Mouse (Mus musculus) midbrain, embryonic 12.5 days (tissue): ENCODE data around the gene Ubald1. TPM values are rescaled to one million over a fixed set of nuclear protein-coding genes. Genes with fewer than 3 reads are reported as not detected.

Experiments used
- ATAC-seq: fragments of 200-750 bp; cut with Nextera tagmentation; 2 replicates; pipeline ENCODE4 v1.8.0; 2017; ENCODE audit warnings: low read depth, moderate TSS enrichment, moderate library complexity; ENCODE audit not compliant: low FRiP score
- H3K27ac ChIP-seq: fragments of 300-500 bp; sonication (generic); replicated peaks from 2 replicates; pipeline ENCODE4 v1.5.1; 2016; ENCODE audit warnings: mild to moderate bottlenecking
- H3K27me3 ChIP-seq: fragments of 300-500 bp; sonication (generic); 2 replicates; pipeline ENCODE4 v1.6.1; 2016; ENCODE audit warnings: mild to moderate bottlenecking
- H3K36me3 ChIP-seq: fragments of 300-500 bp; sonication (generic); 2 replicates; pipeline ENCODE4 v1.6.1; 2016
- H3K4me1 ChIP-seq: fragments of 300-500 bp; sonication (generic); 2 replicates; pipeline ENCODE4 v1.6.1; 2016
- H3K4me2 ChIP-seq: fragments of 300-500 bp; sonication (generic); replicated peaks from 2 replicates; pipeline ENCODE4 v1.6.1; 2016; ENCODE audit warnings: mild to moderate bottlenecking, moderate library complexity
- H3K4me3 ChIP-seq: fragments of 300-500 bp; sonication (generic); 2 replicates; pipeline ENCODE4 v1.5.1; 2016; ENCODE audit warnings: mild to moderate bottlenecking
- H3K9ac ChIP-seq: fragments of 300-500 bp; sonication (generic); replicated peaks from 2 replicates; pipeline ENCODE4 v1.6.1; 2016; ENCODE audit warnings: mild to moderate bottlenecking, moderate library complexity
- H3K9me3 ChIP-seq: fragments of 300-500 bp; sonication (generic); 2 replicates; pipeline ENCODE4 v1.6.1; 2016; ENCODE audit warnings: mild to moderate bottlenecking
- WGBS: fragments of 180-500 bp; shearing (Covaris S2); methylation state at CpG from one replicate; pipeline ENCODE4 v1.1.7; 2016; 5-methylcytosine and 5-hydroxymethylcytosine counted together
- polyA plus RNA-seq: library from polyadenylated mRNA; unstranded; fragments of >200 nt; fragmentation: Nextera tagmentation; extraction: Ambion mirVana; gene quantifications from 2 replicates; pipeline ENCODE4 v1.2.1, GENCODE M21; 2016

Ubald1 gene
- polyA plus RNA-seq, 1 experiment from 2014 or later, result 31.7 TPM

DNA sequence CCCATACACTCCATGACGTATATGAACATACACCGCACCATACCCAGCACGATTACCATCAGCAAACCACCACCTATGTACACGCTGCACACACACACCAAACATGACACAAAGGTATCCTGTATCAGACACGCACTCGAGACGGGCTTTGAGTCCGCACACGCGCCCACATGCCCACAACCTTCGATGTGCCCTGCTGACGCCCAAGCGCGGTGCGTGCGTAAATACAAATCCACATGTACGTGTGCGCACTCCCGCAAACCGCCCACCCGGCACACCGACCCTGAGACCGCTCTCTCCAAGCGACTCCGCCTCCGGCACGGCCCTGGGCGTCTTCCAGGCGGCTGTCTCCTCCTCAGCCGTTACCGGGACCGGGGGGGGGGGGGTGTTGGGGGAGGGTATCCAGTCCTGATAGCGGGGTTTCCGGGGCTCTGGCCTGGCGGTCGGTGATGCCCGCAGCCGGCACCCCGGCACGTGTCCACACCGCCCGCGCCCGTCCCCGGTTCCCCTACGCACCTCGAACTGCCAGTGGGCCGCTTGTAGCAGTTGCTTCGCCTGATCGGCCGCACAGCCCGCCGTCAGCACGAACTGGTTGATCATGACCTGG is 911 bp downstream of the Ubald1 start:
- H3K27ac ChIP-seq, result peak overlapping the region; percentile 97
- H3K4me2 ChIP-seq, result peak overlapping the region; percentile 87
- peaks cover 20% of the 10 kb centered on the region for H3K36me3 ChIP-seq
- peak; percentile 28 for ATAC-seq
- H3K9ac ChIP-seq, result peak overlapping the region; percentile 86
- WGBS, result under 1% methylated on average over 49 of the region's 54 CpGs
- H3K4me3 ChIP-seq, result peak overlapping the region; percentile 89
- peaks cover 36% of the 10 kb centered on the region for H3K4me1 ChIP-seq
- H3K9me3 ChIP-seq, result no peaks in the 10 kb centered on the region
- no peaks in the 10 kb centered on the region for H3K27me3 ChIP-seq

DNA sequence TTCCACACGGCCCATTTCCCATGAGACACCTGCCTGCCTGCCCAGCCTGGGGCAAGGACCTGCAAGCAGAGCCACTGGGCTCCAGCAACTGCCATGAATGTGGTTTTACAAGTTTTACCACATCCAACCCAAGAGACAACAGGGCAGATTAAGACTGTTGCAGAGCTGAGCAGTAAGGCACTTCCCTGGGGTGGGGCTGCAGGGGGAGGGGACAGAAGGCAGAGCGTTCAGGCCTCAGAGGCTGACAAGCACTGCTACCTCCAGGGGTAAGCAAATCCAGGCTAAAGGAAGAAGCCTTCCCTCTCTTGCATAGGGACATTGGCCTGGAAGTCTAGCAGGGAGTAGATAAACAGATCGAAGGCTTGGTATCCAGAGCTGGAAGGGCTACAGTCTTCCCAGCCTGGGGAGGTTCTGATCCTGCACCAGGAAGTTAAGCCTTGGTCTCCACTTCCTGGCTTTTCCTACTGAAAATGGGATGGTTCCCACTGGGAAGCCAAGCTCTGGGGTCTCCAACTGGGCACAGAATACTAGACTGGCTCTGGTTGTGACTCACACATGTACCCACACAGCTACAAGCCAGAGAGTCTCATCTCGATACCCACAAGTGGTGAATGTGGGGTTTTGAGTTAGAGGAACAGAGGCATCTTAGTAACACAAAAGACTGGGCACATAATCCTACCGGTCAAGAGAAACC is 1.8 kb downstream of the Ubald1 start:
- 36% methylated on average over 5 of the region's 5 CpGs for WGBS
- 0 out of 2 replicates have a peak overlapping the region, but pooled peaks have one; percentile 97 for H3K27ac ChIP-seq

DNA sequence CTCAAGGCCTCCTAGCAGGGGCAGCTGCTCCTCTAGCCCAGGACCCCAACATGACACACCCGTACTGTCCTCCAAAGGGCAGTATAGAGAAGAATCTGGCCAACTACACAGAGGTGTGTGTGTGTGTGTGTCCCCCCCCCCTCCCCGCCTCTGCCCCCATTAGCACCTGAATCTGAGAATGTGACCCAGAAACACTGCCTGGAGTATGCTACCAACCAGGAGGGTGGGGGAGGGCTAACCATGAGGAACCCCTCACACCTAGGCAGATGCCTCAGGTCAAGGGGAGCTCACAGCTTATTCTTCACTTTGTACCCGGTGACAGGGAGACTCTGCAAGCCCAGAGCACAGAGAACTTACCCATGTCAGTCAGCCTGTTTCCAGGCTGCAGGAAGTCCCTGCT is 2.4 kb downstream of the Ubald1 start:
- Histone ChIP-seq H3K36me3 (peaks cover 20% of the 10 kb centered on the region), H3K9ac (peak overlapping the region; percentile 86), H3K9me3 (no peaks in the 10 kb centered on the region), H3K27ac (no peak overlapping the region), H3K4me3 (peak overlapping the region; percentile 89), H3K27me3 (no peaks in the 10 kb centered on the region), H3K4me2 (peak overlapping the region; percentile 87), H3K4me1 (peaks cover 36% of the 10 kb centered on the region)
- no peak for ATAC-seq
- 71% methylated on average over 3 of the region's 3 CpGs for WGBS

More for the DNA sequence above, 1.8 kb downstream of the Ubald1 start:
- Histone ChIP-seq H3K36me3 (peaks cover 20% of the 10 kb centered on the region), H3K4me1 (peaks cover 36% of the 10 kb centered on the region), H3K9me3 (no peaks in the 10 kb centered on the region), H3K9ac (peak overlapping the region; percentile 86), H3K27me3 (no peaks in the 10 kb centered on the region), H3K4me3 (peak overlapping the region; percentile 89), H3K4me2 (peak overlapping the region; percentile 87)
- ATAC-seq, result no peak

DNA sequence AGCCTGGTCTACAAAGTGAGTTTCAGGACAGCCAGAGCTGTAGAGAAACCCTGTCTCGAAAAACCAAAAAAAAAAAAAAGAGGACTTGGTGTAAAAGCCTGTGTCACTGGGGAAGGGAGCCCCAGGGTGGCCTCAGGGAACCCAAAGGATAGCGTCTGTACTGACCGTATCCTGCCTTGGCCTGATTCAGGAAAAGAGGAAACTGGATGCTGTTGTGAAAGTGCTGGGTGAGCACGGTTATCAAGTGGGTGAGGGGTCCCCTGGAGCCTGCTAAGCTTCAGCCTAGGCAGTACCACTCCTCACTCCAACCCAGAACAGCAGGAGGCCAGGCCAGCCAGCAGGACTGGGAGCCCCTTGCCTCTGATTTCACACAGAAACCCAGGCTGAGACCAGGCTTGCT is 2.9 kb downstream of the Ubald1 start:
- ATAC-seq, result no peak
- Histone ChIP-seq H3K4me2 (no peak overlapping the region), H3K27me3 (no peaks in the 10 kb centered on the region), H3K4me3 (no peak overlapping the region), H3K4me1 (peaks cover 36% of the 10 kb centered on the region), H3K27ac (no peak overlapping the region), H3K36me3 (peaks cover 20% of the 10 kb centered on the region), H3K9me3 (no peaks in the 10 kb centered on the region), H3K9ac (0 out of 2 replicates have a peak overlapping the region, but pooled peaks have one; percentile 8)
- WGBS, result 83% methylated on average over 4 of the region's 4 CpGs

DNA sequence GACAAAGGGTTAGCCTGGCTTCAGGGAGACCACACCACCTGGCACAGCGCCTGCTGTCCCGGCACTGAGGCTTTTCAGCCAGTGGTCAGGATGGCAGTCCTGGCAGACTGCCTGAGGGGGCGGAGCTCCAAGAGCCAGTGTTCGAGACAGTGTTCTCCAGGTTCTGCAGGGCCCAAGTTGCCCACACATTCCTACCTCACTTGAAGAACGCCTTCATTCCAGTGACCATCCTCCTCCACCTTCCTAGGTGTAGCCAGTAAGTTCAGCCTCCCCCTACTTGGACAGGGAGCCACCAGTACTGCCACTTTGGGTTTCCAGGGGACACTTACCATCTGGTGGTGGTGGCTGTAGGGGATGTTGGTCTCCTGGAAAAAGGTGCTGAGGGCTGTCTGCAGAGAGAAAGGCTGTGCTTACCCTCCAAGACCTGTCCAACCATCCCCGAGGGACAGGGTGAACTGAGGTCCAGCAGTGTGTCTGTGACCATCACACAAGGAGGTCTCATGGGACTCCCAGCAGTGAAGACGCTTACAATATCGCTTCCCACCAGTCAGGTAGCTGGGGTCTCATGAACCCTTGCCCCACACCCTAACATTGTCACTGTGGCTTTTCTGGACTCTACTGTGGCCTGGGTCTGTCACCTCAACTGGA is 4.0 kb downstream of the Ubald1 start:
- no peaks in the 10 kb centered on the region for H3K9me3 ChIP-seq
- no peak overlapping the region for H3K4me2 ChIP-seq

DNA sequence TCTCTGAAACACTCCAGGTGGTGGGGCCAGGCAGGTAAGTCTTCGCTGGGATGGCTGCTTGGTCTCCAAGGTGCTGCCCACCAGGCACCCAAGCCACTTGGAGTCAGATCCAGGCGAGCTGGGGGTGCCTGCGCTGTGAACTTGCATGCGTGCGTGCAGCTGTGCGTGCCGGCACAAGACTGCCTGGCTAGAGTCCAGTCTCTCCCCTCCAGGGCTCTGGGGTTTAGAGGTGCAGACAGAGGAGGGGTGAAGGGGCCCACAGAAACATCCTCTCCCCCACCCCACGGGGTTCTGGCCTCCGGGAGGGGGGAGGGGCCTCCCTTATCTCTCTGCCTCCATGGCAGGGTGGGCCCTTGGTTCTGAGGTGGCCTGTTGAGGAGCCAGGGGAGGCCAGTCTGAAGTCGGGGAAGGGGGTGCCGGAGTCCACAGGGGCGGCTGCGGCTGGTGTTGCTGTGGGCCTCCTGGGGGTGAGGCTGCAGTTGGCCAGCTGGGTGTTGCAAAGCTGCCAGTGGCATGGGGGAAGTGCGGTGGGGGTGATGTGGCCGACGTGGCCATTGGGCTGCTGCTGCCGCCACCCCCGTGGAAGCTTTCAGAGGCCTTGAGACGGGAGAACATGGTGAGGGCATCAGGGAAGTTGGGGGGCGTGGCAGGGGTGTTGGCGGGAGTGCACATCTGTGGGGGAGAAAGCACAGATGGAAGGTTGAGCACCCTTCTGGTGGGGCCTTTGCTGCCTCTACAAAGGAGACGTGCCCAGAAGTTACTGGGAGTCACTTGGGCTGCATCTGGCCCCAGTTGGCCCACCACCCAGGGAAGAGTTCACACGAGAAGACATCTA is 4.7 kb downstream of the Ubald1 start:
- peaks cover 20% of the 10 kb centered on the region for H3K36me3 ChIP-seq
- no peaks in the 10 kb centered on the region for H3K9me3 ChIP-seq
- peaks cover 27% of the 10 kb centered on the region for H3K4me1 ChIP-seq
- WGBS, result 92% methylated on average over 23 of the region's 23 CpGs
- no peak overlapping the region for H3K4me2 ChIP-seq
- H3K27me3 ChIP-seq, result no peaks in the 10 kb centered on the region
- ATAC-seq, result no peak
- H3K27ac ChIP-seq, result no peak overlapping the region
- no peak overlapping the region for H3K9ac ChIP-seq
- H3K4me3 ChIP-seq, result no peak overlapping the region

More for the DNA sequence above, 4.0 kb downstream of the Ubald1 start:
- H3K27ac ChIP-seq, result no peak overlapping the region
- H3K9ac ChIP-seq, result no peak overlapping the region
- H3K4me1 ChIP-seq, result peaks cover 29% of the 10 kb centered on the region
- no peak for ATAC-seq
- WGBS, result 88% methylated on average over 8 of the region's 8 CpGs
- H3K4me3 ChIP-seq, result no peak overlapping the region
- H3K36me3 ChIP-seq, result peaks cover 20% of the 10 kb centered on the region
- no peaks in the 10 kb centered on the region for H3K27me3 ChIP-seq

DNA sequence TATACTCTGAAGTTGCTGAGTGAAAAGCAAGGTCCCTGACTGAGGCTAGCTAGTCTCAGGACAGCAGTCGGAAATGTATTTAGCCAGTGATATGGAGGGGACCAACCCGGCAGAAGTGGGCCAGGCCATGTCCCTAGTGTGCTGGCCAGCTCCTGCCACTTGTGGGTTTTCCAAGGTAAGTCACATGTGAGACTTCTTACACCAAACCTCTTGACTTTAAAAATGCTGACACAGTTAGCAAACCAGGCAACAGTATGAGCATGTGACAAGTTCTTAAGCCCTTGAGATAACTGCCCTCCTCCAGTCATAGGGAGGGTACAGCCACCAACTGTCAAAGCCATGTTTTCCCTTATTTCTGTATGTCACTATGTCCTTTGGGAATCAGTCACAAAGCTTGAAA is 8.2 kb downstream of the Ubald1 start:
- H3K4me2 ChIP-seq, result no peak overlapping the region
- peaks cover 30% of the 10 kb centered on the region for H3K36me3 ChIP-seq

DNA sequence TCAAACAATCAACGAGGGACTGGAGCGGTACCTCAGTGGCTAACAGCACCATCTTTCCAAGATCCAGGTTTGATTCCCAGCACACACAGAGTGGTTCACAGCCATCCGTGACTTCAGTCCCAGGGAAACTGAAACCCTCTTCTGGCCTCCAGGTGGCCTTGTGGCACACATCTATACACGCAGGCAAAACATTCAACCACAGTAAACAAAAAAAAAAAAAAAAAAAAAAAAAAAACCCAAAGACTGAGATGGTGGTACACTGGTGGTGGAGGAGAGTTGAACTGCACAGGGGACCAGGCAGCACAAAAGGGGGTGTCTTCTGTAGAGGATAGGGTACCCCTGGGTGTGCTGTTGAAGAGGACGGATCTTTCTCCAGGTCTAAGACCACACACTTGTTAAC is 9.6 kb downstream of the Ubald1 start:
- 89% methylated on average over 5 of the region's 5 CpGs for WGBS

More for the DNA sequence above, 8.2 kb downstream of the Ubald1 start:
- Histone ChIP-seq H3K4me1 (peaks cover 9% of the 10 kb centered on the region; the same call in 1 of the 2 replicates), H3K27ac (no peak overlapping the region), H3K9me3 (no peaks in the 10 kb centered on the region), H3K9ac (no peak overlapping the region), H3K27me3 (no peaks in the 10 kb centered on the region), H3K4me3 (no peak overlapping the region)
- no peak for ATAC-seq
- WGBS, result 88% methylated on average over 2 of the region's 2 CpGs

DNA sequence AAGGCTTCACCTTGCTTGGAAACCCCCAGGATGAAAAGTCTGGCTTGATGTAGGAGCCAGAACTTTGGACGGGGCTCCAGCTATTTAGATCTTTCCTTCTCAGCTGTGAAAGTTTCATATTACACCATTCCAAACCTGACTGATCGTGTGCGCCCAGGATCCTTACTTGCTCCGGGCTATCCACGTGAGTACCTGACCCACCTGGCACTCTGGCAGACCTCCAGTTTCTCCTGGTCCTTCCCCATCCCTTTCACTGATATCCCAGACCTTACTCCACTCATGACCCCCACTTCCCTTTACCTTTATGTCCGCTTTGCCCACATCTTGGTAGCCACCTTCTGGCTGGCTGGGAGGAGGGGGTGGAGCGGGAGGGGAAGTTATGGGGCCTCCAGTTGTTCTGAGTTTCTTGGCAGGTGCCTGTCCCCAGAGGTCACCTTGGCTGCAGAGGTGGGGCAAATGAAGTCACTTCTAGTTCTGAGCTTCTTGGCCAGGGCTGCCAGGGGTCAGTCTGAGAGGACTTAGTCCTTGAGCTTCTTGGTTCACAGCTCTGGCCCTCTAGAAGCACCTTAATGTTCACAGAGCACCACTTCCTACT is 13.9 kb downstream of the Ubald1 start:
- no peak for ATAC-seq
- Histone ChIP-seq H3K27ac (no peak overlapping the region), H3K4me3 (no peak overlapping the region), H3K36me3 (peaks cover 10% of the 10 kb centered on the region; the same call in 1 of the 2 replicates), H3K9ac (no peak overlapping the region), H3K27me3 (no peaks in the 10 kb centered on the region), H3K9me3 (no peaks in the 10 kb centered on the region), H3K4me1 (no peaks in the 10 kb centered on the region), H3K4me2 (no peak overlapping the region)
- WGBS, result 77% methylated on average over 7 of the region's 7 CpGs

More for the DNA sequence above, 9.6 kb downstream of the Ubald1 start:
- Histone ChIP-seq H3K9ac (no peak overlapping the region), H3K36me3 (peaks cover 22% of the 10 kb centered on the region), H3K4me3 (no peak overlapping the region), H3K4me2 (no peak overlapping the region), H3K27ac (no peak overlapping the region), H3K27me3 (no peaks in the 10 kb centered on the region), H3K4me1 (no peaks in the 10 kb centered on the region), H3K9me3 (no peaks in the 10 kb centered on the region)
- ATAC-seq, result no peak

DNA sequence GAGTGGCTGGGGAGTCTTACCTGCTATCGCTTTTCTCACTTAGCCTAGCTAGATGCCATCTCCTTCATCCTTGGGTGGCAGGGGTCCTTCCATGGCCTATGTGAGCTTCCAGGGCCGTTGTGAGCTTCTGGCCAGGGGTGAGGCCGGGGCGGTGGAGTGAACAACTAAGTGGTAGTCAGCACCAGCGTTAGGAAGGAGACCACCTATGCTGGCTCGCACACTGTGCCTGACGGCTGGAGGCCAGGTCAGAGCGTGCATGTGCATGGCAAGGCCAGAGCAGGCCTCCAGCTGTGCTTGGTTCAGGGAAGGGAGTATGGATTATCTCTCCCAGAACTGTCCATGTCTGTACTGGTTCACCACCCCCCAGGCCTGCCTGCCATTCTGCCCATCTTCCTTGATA is 16.4 kb downstream of the Ubald1 start:
- ATAC-seq, result no peak
- Histone ChIP-seq H3K4me2 (no peak overlapping the region), H3K4me1 (no peaks in the 10 kb centered on the region), H3K27me3 (no peaks in the 10 kb centered on the region), H3K4me3 (no peak overlapping the region), H3K27ac (no peak overlapping the region), H3K9me3 (no peaks in the 10 kb centered on the region), H3K36me3 (no peaks in the 10 kb centered on the region), H3K9ac (no peak overlapping the region)
- 80% methylated on average over 8 of the region's 8 CpGs for WGBS

DNA sequence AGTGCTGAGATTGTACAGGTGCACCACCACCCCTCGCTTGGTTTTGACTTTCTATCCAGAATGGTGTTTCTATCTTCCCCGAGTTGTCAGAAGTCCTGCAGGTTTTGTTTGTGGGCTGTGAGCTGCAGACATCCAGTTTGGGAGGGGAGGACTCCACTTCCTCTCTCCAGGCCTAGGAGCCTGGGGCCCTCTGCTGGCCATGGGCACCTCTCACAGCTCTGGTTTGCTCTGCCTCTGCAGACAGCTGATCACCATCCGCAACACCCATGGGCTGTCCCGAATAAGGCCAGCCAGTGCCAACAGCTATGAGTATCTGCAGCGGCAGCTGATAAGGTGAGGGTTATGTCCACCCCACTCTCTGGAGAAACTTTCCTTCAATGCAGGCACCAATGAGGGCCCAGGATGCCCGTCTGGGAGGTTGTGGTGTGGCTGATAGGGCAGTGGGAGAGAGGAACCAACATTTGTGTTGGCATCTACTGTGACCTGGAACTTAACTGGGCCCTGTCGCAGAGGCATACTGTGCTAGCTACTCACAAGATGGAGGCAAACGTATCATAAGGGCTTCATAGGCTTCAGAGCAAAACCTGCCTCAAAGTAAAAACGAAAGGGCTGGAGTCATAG is 17.1 kb downstream of the Ubald1 start:
- no peaks in the 10 kb centered on the region for H3K27me3 ChIP-seq
- no peak overlapping the region for H3K27ac ChIP-seq
- WGBS, result 53% methylated on average over 9 of the region's 9 CpGs
- H3K4me3 ChIP-seq, result no peak overlapping the region
- H3K9ac ChIP-seq, result no peak overlapping the region
- no peaks in the 10 kb centered on the region for H3K9me3 ChIP-seq
- H3K4me2 ChIP-seq, result no peak overlapping the region
- ATAC-seq, result no peak
- H3K4me1 ChIP-seq, result no peaks in the 10 kb centered on the region
- no peaks in the 10 kb centered on the region for H3K36me3 ChIP-seq
